1 mouse cellular context compared by ENCODE assay signal in the genomic region with DNA sequence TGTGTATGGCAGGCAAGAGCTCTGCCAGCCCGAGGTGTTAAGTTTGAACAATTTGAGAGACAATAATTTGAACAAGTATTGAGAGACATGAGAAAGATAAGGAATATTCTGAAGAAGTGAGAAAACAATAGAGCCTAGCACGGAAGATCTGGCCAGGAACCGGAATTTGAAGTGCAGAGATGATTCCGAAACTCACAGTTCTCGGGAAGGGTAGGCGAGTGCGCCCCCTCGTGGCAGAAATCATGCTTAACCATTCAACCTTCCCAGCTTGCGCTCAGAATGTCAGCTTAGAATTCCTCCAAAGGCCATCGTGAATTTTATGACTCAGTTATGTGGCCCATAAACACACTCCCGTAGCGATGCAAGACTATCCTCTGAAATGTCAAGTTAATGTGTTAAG.
TF ChIP-seq lines count a peak whose summit lies in the region.

No protein-coding gene starts in this region.

TF ChIP-seq in CH12.LX, 34 proteins besides CTCF, POLR2A, EP300 and RAD21:
- TF ChIP-seq CHD1 (IDR thresholded peaks at IDR 0.05; ENCODE audit: low read depth, low read length) (no peak), IRF4 (IDR thresholded peaks at IDR 0.05; ENCODE audit: low read depth, low read length) (peak; percentile 89), JUN (IDR thresholded peaks at IDR 0.05; ENCODE audit: insufficient read depth, low read depth, low read length) (no peak), KAT2A (IDR thresholded peaks at IDR 0.05; ENCODE audit: insufficient replicate concordance, low read length) (no peak), MEF2A (IDR thresholded peaks at IDR 0.05; ENCODE audit: borderline replicate concordance, low read depth, low read length) (peak; percentile 37; the same call in 1 of the 2 replicates), ELF1 (IDR thresholded peaks at IDR 0.05; ENCODE audit: low read depth, low read length) (peak; percentile 63), GABPA (IDR thresholded peaks at IDR 0.05; ENCODE audit: insufficient replicate concordance, low read depth, low read length) (no peak), ZKSCAN1 (IDR thresholded peaks at IDR 0.05; ENCODE audit: borderline replicate concordance, low read depth, low read length) (no peak), TCF12 (IDR thresholded peaks at IDR 0.05; ENCODE audit: low read depth, low read length) (no peak), SMC3 (IDR thresholded peaks at IDR 0.05; ENCODE audit: low read depth, low read length) (peak; percentile 87), RCOR1 (conservative IDR thresholded peaks at IDR 0.05; ENCODE audit: low read depth, low read length) (no peak), UBTF (IDR thresholded peaks at IDR 0.05; ENCODE audit: low read depth, low read length) (no peak), E2F4 (IDR thresholded peaks at IDR 0.05; ENCODE audit: insufficient replicate concordance, low read depth, low read length) (no peak), NRF1 (IDR thresholded peaks at IDR 0.05; ENCODE audit: low read depth, low read length) (0 out of 2 replicates have a peak, but pooled peaks have one; percentile 31), USF2 (conservative IDR thresholded peaks at IDR 0.05; ENCODE audit: low read depth, low read length) (no peak), MYC (IDR thresholded peaks at IDR 0.05; ENCODE audit: low read depth, low read length) (peak; percentile 62; the same call in 1 of the 2 replicates), MAX (IDR thresholded peaks at IDR 0.05; ENCODE audit: low read length) (no peak), MAFK (IDR thresholded peaks at IDR 0.05; ENCODE audit: insufficient replicate concordance, low read length) (no peak), MXI1 (IDR thresholded peaks at IDR 0.05; ENCODE audit: low read depth, low read length) (no peak), ZNF384 (IDR thresholded peaks at IDR 0.05; ENCODE audit: low read depth, low read length) (peak; percentile 90), SIN3A (IDR thresholded peaks at IDR 0.05; ENCODE audit: low read length) (peak; percentile 65; the same call in 1 of the 2 replicates), USF1 (IDR thresholded peaks at IDR 0.05; ENCODE audit: low read depth, low read length) (no peak), ZC3H11A (IDR thresholded peaks at IDR 0.05; ENCODE audit: low read depth, low read length) (peak; percentile 47; the same call in 1 of the 2 replicates), NELFE (IDR thresholded peaks at IDR 0.05; ENCODE audit: low read depth, low read length) (peak; percentile 48; the same call in 1 of the 2 replicates), BHLHE40 (IDR thresholded peaks at IDR 0.05; ENCODE audit: low read depth, low read length) (0 out of 2 replicates have a peak, but pooled peaks have one; percentile 18), ETS1 (conservative IDR thresholded peaks at IDR 0.05; ENCODE audit: low read depth, low read length) (no peak), ZMIZ1 (IDR thresholded peaks at IDR 0.05; ENCODE audit: low read depth, low read length) (no peak), JUND (conservative IDR thresholded peaks at IDR 0.05; ENCODE audit: low read depth, low read length) (peak; percentile 53; the same call in 1 of the 2 replicates), TBP (conservative IDR thresholded peaks at IDR 0.05; ENCODE audit: low read depth, low read length) (no peak), PAX5 (IDR thresholded peaks at IDR 0.05; ENCODE audit: low read length) (no peak), MAZ (IDR thresholded peaks at IDR 0.05; ENCODE audit: low read depth, low read length) (no peak), POLR2AphosphoS2 (IDR thresholded peaks at IDR 0.05; ENCODE audit: low read depth, low read length) (no peak), HCFC1 (IDR thresholded peaks at IDR 0.05; ENCODE audit: low read depth, low read length) (peak; percentile 40; the same call in 1 of the 2 replicates), CHD2 (IDR thresholded peaks at IDR 0.05; ENCODE audit: low read length) (no peak)
